Mouse (Mus musculus): ENCODE data around the gene Pik3r5. TPM values are rescaled to one million over a fixed set of nuclear protein-coding genes. Genes with fewer than 3 reads are reported as not detected.

The Pik3r5 gene
- total RNA-seq, 4 experiments from 2014 or later = 1.7 to 4.6 (median 2.9) TPM

GRCm38 (mm10) chr11:68486093-68486492, 54.2 kb downstream of the Pik3r5 start:
- DNase-seq = no peak

- no peak for DNase-seq
Measured at GRCm38 (mm10) chr11:68487720-68488119, 55.8 kb downstream of the Pik3r5 start.

- DNase-seq = no peak
Measured at GRCm38 (mm10) chr11:68488256-68488824, 56.4 kb downstream of the Pik3r5 start.

GRCm38 (mm10) chr11:68489236-68489635, 57.3 kb downstream of the Pik3r5 start:
- no peak for DNase-seq

- DNase-seq = no peak
Measured at GRCm38 (mm10) chr11:68492592-68492991, 60.7 kb downstream of the Pik3r5 start.

- no peak for DNase-seq
Measured at GRCm38 (mm10) chr11:68493760-68494159, 61.8 kb downstream of the Pik3r5 start.

GRCm38 (mm10) chr11:68497081-68497480, 65.2 kb downstream of the Pik3r5 start:
- DNase-seq = no peak

- no peak for DNase-seq
Measured at GRCm38 (mm10) chr11:68498517-68498916, 66.6 kb downstream of the Pik3r5 start.

- DNase-seq = no peak
Measured at GRCm38 (mm10) chr11:68498999-68499699, 67.2 kb downstream of the Pik3r5 start.

- no peak for DNase-seq
Measured at GRCm38 (mm10) chr11:68500949-68501350, 69.0 kb downstream of the Pik3r5 start.

- DNase-seq = no peak
Measured at GRCm38 (mm10) chr11:68502408-68502807, 70.5 kb downstream of the Pik3r5 start.

GRCm38 (mm10) chr11:68502902-68503629, 71.1 kb downstream of the Pik3r5 start, which contains the start of gene Pik3r6:
Pik3r6 (plus strand) TSS chr11:68503019.
- DNase-seq = no peak

- no peak for DNase-seq
Measured at GRCm38 (mm10) chr11:68504913-68505312, 73.0 kb downstream of the Pik3r5 start.

- no peak for DNase-seq
Measured at GRCm38 (mm10) chr11:68507246-68507645, 75.3 kb downstream of the Pik3r5 start.

GRCm38 (mm10) chr11:68508619-68509018, 76.7 kb downstream of the Pik3r5 start:
- DNase-seq = no peak

GRCm38 (mm10) chr11:68509194-68509593, 77.3 kb downstream of the Pik3r5 start:
- no peak for DNase-seq

- DNase-seq = no peak
Measured at GRCm38 (mm10) chr11:68513969-68514368, 82.0 kb downstream of the Pik3r5 start.

GRCm38 (mm10) chr11:68519362-68519761, 87.4 kb downstream of the Pik3r5 start:
- no peak for DNase-seq

- no peak for DNase-seq
Measured at GRCm38 (mm10) chr11:68519815-68520214, 87.9 kb downstream of the Pik3r5 start.

- DNase-seq = no peak
Measured at GRCm38 (mm10) chr11:68520439-68520838, 88.5 kb downstream of the Pik3r5 start.

- DNase-seq = no peak
Measured at GRCm38 (mm10) chr11:68521352-68521751, 89.4 kb downstream of the Pik3r5 start.

- no peak for DNase-seq
Measured at GRCm38 (mm10) chr11:68526441-68526840, 94.5 kb downstream of the Pik3r5 start.

- no peak for DNase-seq
Measured at GRCm38 (mm10) chr11:68531066-68531806, 99.3 kb downstream of the Pik3r5 start.

Data from adrenal gland, adult 8-10 months (tissue).